Mouse (Mus musculus) intestine, embryonic 16.5 days (tissue): ENCODE measurements around the gene Skp2. TPM values are rescaled to one million over a fixed set of nuclear protein-coding genes. Genes with fewer than 3 reads are reported as not detected.

Experiments
- ATAC-seq: fragments of 200-750 bp; cut with Nextera tagmentation; 2 replicates; pipeline ENCODE4 v1.8.0; 2017; ENCODE audit warnings: moderate TSS enrichment, moderate library complexity
- H3K27ac ChIP-seq: fragments of 300-500 bp; sonication (generic); 2 replicates; pipeline ENCODE4 v1.5.1; 2014; ENCODE audit warnings: mild to moderate bottlenecking, low read length
- H3K27me3 ChIP-seq: fragments of 300-500 bp; sonication (generic); replicated peaks from 2 replicates; pipeline ENCODE4 v1.6.1; 2014; ENCODE audit warnings: low read length, control low read depth, mixed read lengths; ENCODE audit not compliant: control insufficient read depth, insufficient read depth
- H3K36me3 ChIP-seq: fragments of 300-500 bp; sonication (generic); 2 replicates; pipeline ENCODE4 v1.6.1; 2014; ENCODE audit warnings: low read length, control low read depth; ENCODE audit not compliant: control insufficient read depth, insufficient read depth
- H3K4me1 ChIP-seq: fragments of 300-500 bp; sonication (generic); 2 replicates; pipeline ENCODE4 v1.6.1; 2014; ENCODE audit warnings: low read length, control low read depth, mixed read lengths; ENCODE audit not compliant: control insufficient read depth, insufficient read depth
- H3K4me2 ChIP-seq: fragments of 300-500 bp; sonication (generic); 2 replicates; pipeline ENCODE4 v1.6.1; 2014; ENCODE audit warnings: low read depth, low read length, control low read depth
- H3K4me3 ChIP-seq: fragments of 300-500 bp; sonication (generic); 2 replicates; pipeline ENCODE4 v1.5.1; 2014; ENCODE audit warnings: mild to moderate bottlenecking, low read length
- H3K9ac ChIP-seq: fragments of 300-500 bp; sonication (generic); 2 replicates; pipeline ENCODE4 v1.6.1; 2014; ENCODE audit warnings: low read depth, low read length
- H3K9me3 ChIP-seq: fragments of 300-500 bp; sonication (generic); 2 replicates; pipeline ENCODE4 v1.6.1; 2016; ENCODE audit warnings: low read length, control low read depth; ENCODE audit not compliant: control insufficient read depth
- WGBS: fragments of 180-500 bp; shearing (Covaris S2); extraction: QIAGEN DNeasy Blood & Tissue Kit; methylation state at CpG from one replicate; pipeline ENCODE4 v1.1.7; 2014; 5-methylcytosine and 5-hydroxymethylcytosine counted together
- polyA plus RNA-seq: library from polyadenylated mRNA; unstranded; fragments of >200 nt; fragmentation: Nextera tagmentation; extraction: Ambion mirVana; gene quantifications from 2 replicates; pipeline ENCODE4 v1.2.1, GENCODE M21; 2015

The Skp2 gene
- polyA plus RNA-seq, 1 experiment from 2014 or later = 47.8 TPM

DNA sequence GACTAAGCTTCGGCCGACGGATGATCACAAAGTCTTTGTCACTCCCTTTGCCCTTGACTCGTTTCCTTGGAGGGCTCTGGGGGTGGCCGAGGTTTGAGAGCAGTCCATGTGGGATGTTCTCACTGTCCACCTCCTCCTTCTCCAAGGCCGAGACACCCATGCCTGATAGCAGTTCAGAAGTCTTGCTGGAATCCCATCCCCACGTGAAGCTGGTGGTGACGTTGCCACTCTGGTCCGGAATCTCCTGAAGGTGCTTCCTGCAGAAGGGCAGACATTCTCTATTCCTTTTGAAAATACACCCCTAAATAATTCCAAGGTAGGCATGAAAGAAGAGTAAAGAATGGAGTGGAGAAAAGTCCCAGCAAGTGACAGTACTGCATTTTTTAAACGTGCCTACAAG is 15.8 kb downstream of the Skp2 start:
- Histone ChIP-seq H3K27me3 (no peaks in the 10 kb centered on the region), H3K4me2 (peak overlapping the region; percentile 69), H3K9ac (peak overlapping the region; percentile 64), H3K4me1 (peaks cover 20% of the 10 kb centered on the region), H3K27ac (peak overlapping the region; percentile 37), H3K9me3 (no peaks in the 10 kb centered on the region), H3K4me3 (peak overlapping the region; percentile 95), H3K36me3 (no peaks in the 10 kb centered on the region)
- WGBS = 20% methylated on average over 10 of the region's 10 CpGs
- no peak for ATAC-seq

DNA sequence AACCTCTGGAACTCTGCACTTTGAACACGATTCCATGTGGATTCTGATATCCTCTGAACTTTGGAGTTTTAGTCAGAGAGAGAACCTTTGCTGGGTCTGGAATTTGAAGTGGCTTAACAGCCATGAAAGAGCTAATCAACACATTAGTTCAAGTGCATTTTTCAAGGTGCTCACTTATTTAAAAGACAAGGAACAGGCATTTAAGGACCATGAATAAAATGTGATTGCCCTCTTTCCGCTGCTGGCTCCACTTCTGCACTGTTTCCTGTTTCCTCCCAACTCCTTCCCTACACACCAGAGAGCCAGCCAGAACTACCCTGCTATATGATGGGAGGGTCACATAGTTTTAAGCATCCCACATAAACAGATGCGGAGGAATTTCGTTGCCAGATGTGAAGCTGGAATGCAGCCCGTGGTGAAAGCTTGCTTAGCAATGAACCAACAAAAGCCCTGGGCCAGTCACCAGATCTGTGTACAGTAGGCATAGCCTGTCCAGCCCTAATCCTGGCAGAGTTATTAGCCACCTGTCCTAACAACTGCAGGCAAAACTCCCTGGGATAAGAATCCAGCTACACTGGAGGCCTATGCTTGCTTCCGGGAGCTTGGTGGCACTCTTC is 20.2 kb downstream of the Skp2 start:
- H3K4me3 ChIP-seq = no peak overlapping the region
- H3K27ac ChIP-seq = peak overlapping the region; percentile 53
- H3K9me3 ChIP-seq = no peaks in the 10 kb centered on the region
- WGBS = 50% methylated on average over 6 of the region's 6 CpGs
- 0 out of 2 replicates have a peak overlapping the region, but pooled peaks have one; percentile 2 for H3K4me2 ChIP-seq
- H3K4me1 ChIP-seq = peaks cover 42% of the 10 kb centered on the region
- peaks cover 5% of the 10 kb centered on the region; the same call in 1 of the 2 replicates for H3K36me3 ChIP-seq
- peak; percentile 27; the same call in 1 of the 2 replicates for ATAC-seq
- no peak overlapping the region for H3K9ac ChIP-seq
- no peaks in the 10 kb centered on the region for H3K27me3 ChIP-seq

DNA sequence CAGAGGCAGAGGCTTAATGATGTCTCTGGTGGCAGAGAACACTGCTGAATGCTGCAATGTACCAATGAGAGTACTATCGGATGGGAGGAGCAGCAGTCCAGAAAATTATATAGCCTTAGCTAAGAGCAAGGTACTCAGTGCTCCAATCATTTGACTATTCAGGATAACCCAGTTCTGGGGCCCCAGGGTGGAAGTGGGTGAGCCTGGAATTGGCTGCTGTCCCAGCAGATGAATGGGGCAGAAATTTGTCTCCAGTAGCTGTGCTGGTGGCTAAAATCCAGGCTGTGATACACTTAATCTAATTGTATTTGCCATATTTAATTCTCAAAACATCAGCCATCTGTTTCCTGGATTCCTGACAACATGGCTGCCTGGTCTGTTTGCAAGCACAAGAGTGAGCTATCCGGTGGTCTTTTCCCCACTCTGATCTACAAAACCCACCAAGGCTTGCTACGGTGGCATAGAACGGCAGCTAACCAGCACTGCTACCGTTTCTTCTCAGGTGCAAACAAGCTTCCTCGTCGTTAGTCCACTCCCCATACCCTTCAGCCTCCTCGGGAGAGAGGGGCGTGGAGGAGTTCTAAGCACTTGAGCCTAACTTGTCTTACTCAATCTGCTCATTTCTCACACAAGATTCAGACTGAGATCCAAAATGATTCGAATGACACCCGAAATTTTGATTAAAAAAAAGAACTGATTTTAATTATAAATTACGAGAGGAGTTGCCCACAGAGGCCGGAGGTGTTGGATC is 22.4 kb downstream of the Skp2 start:
- peak; percentile 66 for ATAC-seq
- H3K27ac ChIP-seq = peak overlapping the region; percentile 61
- peak overlapping the region; percentile 22; the same call in 1 of the 2 replicates for H3K4me2 ChIP-seq
- peaks cover 31% of the 10 kb centered on the region for H3K4me1 ChIP-seq
- H3K9ac ChIP-seq = no peak overlapping the region
- H3K36me3 ChIP-seq = peaks cover 5% of the 10 kb centered on the region; the same call in 1 of the 2 replicates
- H3K4me3 ChIP-seq = no peak overlapping the region
- H3K27me3 ChIP-seq = no peaks in the 10 kb centered on the region
- WGBS = 72% methylated on average over 13 of the region's 13 CpGs
- H3K9me3 ChIP-seq = no peaks in the 10 kb centered on the region

DNA sequence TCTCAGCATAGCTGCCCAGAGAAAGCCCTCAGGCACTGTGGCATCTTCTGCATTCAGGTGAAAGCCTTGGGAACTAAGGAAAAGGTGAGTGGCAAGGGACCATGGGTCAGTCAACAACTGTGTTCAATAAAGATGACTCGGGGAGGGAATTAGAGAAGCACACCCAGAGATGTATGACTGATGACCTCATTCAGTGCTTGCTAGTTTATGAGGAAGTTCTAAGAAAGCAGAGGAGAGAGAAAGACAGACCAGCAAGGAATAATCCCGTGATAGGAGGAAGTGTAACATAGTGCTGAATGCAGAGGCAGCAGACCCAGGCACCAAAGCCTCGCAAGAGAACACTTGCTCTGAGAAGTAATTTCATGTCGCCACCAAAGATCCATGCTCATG is 23.7 kb downstream of the Skp2 start:
- H3K4me2 ChIP-seq = no peak overlapping the region
- no peak overlapping the region for H3K4me3 ChIP-seq
- H3K9ac ChIP-seq = no peak overlapping the region
- no peaks in the 10 kb centered on the region for H3K27me3 ChIP-seq
- peak overlapping the region; percentile 73 for H3K27ac ChIP-seq
- peaks cover 7% of the 10 kb centered on the region; the same call in 1 of the 2 replicates for H3K36me3 ChIP-seq
- WGBS = 44% methylated on average over 4 of the region's 4 CpGs
- H3K4me1 ChIP-seq = peaks cover 31% of the 10 kb centered on the region
- no peaks in the 10 kb centered on the region for H3K9me3 ChIP-seq
- peak; percentile 38; the same call in 1 of the 2 replicates for ATAC-seq

DNA sequence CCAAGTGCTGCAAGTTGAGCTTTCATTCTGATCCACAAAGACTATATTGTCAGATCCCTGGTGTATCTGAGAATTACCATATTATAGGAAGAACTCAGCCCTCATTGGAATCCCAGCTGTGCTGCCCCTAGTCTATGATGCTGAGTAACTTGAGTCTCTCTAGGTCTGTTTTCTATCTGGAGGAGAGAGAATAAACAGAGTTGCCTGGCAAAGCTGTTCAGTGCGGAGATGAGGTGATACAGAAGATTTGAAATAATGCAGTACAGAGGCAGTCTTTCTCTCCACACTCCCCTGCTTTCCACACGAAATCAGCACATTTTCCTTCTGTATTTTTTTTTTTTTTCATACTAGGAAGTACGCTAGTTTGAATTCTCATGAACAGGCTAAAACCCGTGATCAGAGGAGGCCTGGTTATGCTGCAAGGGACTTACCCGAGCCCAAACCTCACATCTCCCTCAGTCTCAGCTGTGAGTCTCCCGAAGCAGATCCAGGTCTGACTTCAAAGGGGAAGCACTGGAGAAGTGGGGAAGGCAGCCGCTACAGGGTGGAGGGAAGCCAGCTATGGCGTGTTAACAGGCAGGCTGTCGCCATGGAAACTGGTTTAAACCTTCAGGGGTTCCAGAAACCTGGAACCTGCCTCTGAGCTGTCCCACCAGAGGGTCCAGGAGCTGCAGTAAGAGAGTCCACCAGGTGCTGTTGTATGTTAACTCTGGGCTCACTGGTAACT is 24.3 kb downstream of the Skp2 start:
- no peak overlapping the region for H3K9ac ChIP-seq
- no peak overlapping the region for H3K4me2 ChIP-seq
- peak overlapping the region; percentile 73 for H3K27ac ChIP-seq
- no peaks in the 10 kb centered on the region for H3K9me3 ChIP-seq
- 55% methylated on average over 9 of the region's 9 CpGs for WGBS
- H3K36me3 ChIP-seq = peaks cover 9% of the 10 kb centered on the region; the same call in 1 of the 2 replicates
- H3K4me1 ChIP-seq = peaks cover 30% of the 10 kb centered on the region
- 0 out of 2 replicates have a peak, but pooled peaks have one; percentile 18 for ATAC-seq
- no peaks in the 10 kb centered on the region for H3K27me3 ChIP-seq
- H3K4me3 ChIP-seq = no peak overlapping the region

DNA sequence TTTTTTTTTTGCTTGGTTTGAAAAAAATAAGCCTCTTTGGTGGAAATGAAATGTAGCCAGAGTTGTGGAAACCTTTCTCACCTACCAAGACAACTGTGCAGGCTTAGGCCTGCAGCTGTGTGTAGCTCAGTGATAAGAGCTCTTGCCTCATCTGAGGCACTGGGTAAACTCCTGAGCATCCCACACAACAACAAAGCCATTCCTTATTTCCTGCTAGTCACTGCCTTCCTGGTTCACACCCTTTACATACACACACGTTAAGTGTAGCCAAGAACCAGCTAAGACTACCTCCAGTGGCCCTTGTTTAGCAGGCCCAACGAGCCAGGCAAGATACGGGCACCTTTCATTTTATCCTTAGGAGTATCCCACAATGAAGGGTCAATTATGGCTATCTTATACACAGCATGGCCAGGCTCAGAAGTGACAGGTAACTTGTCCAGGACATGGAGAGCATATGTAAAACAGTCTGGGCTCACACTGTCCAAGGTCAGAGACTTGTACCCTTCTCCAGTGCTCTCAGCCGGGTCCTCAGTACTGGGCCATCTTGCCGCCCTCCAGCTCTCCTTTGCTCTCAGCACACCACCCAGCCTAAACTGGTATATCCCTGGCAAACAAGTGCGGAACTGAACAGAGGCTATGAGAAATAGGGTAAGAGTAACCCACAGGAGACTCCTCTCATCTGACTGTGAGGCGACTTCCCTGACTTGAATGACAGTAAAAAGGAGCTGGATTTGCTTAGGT is 28.0 kb downstream of the Skp2 start:
- Histone ChIP-seq H3K27me3 (no peaks in the 10 kb centered on the region), H3K4me2 (no peak overlapping the region), H3K9me3 (no peaks in the 10 kb centered on the region), H3K4me1 (peaks cover 7% of the 10 kb centered on the region), H3K36me3 (peaks cover 9% of the 10 kb centered on the region; the same call in 1 of the 2 replicates), H3K9ac (no peak overlapping the region), H3K4me3 (no peak overlapping the region), H3K27ac (no peak overlapping the region)
- WGBS = 84% methylated on average over 7 of the region's 7 CpGs
- no peak for ATAC-seq

DNA sequence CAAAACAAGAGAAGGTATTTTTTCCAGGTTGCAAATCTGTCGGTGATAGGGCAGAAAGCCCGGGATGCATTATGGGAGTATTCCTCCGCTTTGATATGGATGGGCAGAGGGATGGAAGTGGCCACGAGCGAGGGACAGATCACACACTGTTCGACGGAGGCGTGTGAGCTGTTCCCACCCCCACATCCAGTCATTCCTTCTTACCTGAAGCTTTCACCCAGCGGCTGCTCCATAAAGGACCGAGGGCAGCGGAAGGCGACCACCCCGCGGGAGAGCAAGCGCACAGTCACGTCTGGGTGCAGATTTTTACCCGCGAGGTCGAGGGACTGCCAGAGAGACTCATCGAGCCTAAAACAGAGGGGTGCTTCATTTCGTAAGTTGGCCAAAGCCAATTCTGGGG is 30.4 kb downstream of the Skp2 start:
- Histone ChIP-seq H3K27me3 (no peaks in the 10 kb centered on the region), H3K9ac (no peak overlapping the region), H3K4me2 (no peak overlapping the region), H3K4me3 (no peak overlapping the region), H3K9me3 (no peaks in the 10 kb centered on the region), H3K36me3 (peaks cover 4% of the 10 kb centered on the region; the same call in 1 of the 2 replicates), H3K4me1 (no peaks in the 10 kb centered on the region), H3K27ac (no peak overlapping the region)
- 91% methylated on average over 21 of the region's 21 CpGs for WGBS
- no peak for ATAC-seq

DNA sequence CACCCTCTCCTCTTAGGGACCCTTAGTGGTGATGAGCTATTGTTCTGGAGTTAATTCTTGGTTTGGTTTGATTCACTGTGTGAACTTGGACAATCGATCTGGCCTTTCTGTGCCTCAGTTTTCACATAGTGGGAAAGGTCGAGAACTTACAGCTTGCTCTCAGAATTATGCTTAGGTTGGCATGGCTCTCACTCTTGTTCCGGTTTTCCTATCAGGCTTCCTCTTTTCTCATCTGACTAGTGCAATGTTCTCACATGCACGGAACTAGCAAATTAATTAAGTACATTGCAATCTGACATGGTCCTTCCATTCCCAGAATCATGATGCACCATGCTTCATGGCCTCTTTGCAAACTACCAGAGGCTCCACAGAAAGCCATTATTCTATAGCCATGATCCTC is 32.2 kb downstream of the Skp2 start:
- no peak overlapping the region for H3K9ac ChIP-seq
- no peaks in the 10 kb centered on the region for H3K4me1 ChIP-seq
- ATAC-seq = no peak
- WGBS = 92% methylated on average over 4 of the region's 4 CpGs
- no peak overlapping the region for H3K4me2 ChIP-seq
- H3K27me3 ChIP-seq = no peaks in the 10 kb centered on the region
- no peak overlapping the region for H3K27ac ChIP-seq
- peaks cover 9% of the 10 kb centered on the region for H3K36me3 ChIP-seq
- H3K9me3 ChIP-seq = no peaks in the 10 kb centered on the region
- no peak overlapping the region for H3K4me3 ChIP-seq
